Mouse (Mus musculus) CH12F3 (cell line): ENCODE data around the gene Prn.

ENCODE experiments used
- in situ Hi-C: fragments of 300-500 bp; cut with MboI; formaldehyde crosslinking; loops from 2 replicates; pipeline ENCODE4 v1.14.3; 2020; ENCODE audit warnings: low sequenced_read_pairs

The Prn gene

DNA sequence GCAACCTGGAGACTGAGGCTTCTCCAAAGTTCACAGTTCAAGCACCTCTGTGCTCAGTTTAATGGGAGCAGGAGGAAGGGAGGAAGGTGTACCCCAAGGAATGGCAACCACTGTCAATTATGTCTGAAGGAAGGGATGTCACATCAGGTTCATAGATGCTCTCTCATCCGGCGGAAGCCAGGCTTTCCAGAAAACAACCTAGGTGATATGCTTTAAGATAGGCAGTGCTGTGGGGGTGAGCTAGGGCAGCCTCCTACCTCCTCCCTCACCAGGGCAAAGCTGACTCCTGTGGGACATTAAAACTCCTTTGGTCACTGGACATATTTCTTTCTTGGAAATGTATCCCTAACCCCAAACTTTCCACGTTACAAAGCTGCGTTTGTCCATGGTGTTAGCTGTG, 83.4 kb downstream of the Prn start:
- in situ Hi-C loops, result no loop called here

DNA sequence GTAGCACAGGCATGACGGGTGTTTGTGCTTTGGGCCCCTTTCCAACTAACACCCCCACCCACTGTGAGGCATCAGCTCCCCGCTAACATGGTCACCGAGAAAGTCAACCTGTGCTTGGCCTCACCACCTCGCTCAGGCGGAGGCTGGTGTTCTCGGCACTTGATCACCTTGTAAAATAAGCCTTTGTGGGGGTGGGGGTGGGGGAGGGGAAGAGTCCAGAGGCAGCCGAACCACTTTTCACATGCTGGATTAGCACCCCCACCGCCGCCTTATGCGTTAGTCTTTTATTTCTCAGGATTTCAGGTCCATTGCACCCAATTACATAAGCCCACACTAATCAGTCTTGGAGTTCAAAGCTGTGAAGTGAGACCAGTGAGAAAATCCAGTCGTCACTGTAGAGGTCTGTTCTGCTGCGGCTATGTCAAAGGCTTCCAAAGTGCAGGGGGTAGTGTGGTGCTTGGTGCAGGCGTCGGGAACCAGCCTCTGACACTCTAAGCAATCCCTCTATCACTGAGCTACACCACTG, 83.9 kb downstream of the Prn start:
- in situ Hi-C loops, result no loop called here

GRCm38 (mm10) chr2:131994971-131995370, 85.2 kb downstream of the Prn start:
- in situ Hi-C loops, result no loop called here

- in situ Hi-C loops, result no loop called here
Measured at GRCm38 (mm10) chr2:131995742-131996141, 86.0 kb downstream of the Prn start.

- in situ Hi-C loops, result no loop called here
Measured at GRCm38 (mm10) chr2:131996369-131996768, 86.6 kb downstream of the Prn start.

GRCm38 (mm10) chr2:131997356-131997755, 87.6 kb downstream of the Prn start:
- in situ Hi-C loops, result no loop called here

- in situ Hi-C loops, result no loop called here
Measured at GRCm38 (mm10) chr2:132001696-132002334, 92.1 kb downstream of the Prn start.

GRCm38 (mm10) chr2:132003916-132004315, 94.2 kb downstream of the Prn start:
- in situ Hi-C loops, result no loop called here

DNA sequence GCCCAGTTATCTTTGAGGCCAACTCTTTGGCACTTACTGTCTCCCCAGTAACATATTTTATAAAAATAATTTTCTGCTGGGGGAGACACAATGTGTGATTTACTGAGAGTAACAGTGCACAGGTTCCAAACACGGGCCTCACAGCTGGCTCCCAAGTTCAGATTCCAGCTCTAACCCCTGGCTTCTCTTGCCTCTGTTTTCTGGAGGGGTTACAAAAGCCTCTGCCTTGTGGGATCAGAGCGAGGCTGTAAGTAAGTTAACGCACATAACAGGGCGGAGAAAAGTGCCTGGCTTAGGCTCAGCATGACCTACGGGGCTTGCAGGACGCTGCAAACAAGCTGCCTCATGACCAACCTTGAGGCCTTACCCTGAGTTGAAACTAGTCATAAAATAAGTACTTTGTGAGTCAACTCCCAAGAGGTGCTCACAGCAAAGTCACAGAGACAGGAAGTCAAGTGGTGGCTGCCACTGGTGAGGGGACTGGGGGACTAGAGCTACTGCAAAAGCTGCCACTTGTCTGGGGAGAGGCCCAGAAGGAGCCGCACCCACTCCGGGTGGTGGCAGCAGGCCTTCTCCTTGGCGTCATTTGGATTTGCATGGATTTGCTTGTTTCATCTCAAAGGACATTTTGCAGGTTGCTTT, 94.9 kb downstream of the Prn start:
- in situ Hi-C loops, result no loop called here

DNA sequence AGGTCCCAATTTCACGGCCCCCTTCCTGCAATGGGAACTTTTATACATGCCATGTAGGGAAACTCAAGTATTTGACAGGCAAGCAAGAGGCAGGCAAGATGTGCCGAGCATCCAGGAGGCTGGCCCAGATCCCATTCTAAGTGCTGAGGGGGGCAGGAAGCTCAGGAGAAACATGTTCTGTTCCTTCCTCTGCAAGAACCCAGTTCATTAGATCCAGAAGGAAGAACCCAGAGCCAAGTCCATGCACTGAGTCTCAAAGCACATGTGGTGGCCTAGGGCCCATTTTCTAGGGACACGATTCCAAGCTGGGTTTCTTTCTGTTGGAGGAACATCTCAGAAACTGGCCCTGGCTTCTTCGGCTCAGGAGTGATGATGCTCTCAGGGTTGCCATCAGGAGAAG, 95.7 kb downstream of the Prn start:
- in situ Hi-C loops, result no loop called here
